Mouse (Mus musculus) liver, embryonic 14.5 days (tissue): ENCODE measurements around the gene Sell. TPM values are rescaled to one million over a fixed set of nuclear protein-coding genes. Genes with fewer than 3 reads are reported as not detected.

Experiments
- ATAC-seq: fragments of 200-750 bp; cut with Nextera tagmentation; 2 replicates; pipeline ENCODE4 v1.8.0; 2017; ENCODE audit warnings: moderate number of reproducible peaks, mild to moderate bottlenecking, moderate library complexity; ENCODE audit not compliant: insufficient read depth
- DNase-seq, 3 experiments: peaks; one replicate each; pipeline ENCODE4 v3.0.0-alpha.2; 2012 to 2013; ENCODE audit warnings: low read depth in 3 of 3, low spot score in 3 of 3
- H3K27ac ChIP-seq: fragments of 300-500 bp; sonication (generic); 2 replicates; pipeline ENCODE4 v1.5.1; 2014; ENCODE audit warnings: moderate library complexity, mild to moderate bottlenecking, control low read depth, inconsistent platforms
- H3K27me3 ChIP-seq: fragments of 300-500 bp; sonication (generic); 2 replicates; pipeline ENCODE4 v1.6.1; 2014; ENCODE audit warnings: mild to moderate bottlenecking, low read length, moderate library complexity; ENCODE audit not compliant: control insufficient read depth, insufficient read depth
- H3K36me3 ChIP-seq: fragments of 300-500 bp; sonication (generic); replicated peaks from 2 replicates; pipeline ENCODE4 v1.6.1; 2014; ENCODE audit warnings: low read depth; ENCODE audit not compliant: control insufficient read depth, insufficient read depth
- H3K4me1 ChIP-seq, 2 experiments: fragments of 200-500 bp in 1 of 2; fragments of 300-500 bp in 1 of 2; sonication (generic) in 1 of 2; replicated peaks; 2 replicates each; pipeline ENCODE4 v1.6.1; 2012 to 2014; ENCODE audit warnings: antibody characterized with exemption in 1 of 2, inconsistent platforms in 1 of 2, low read length in 1 of 2; ENCODE audit not compliant: control insufficient read depth in 2 of 2, insufficient read depth in 2 of 2
- H3K4me2 ChIP-seq: fragments of 300-500 bp; sonication (generic); 2 replicates; pipeline ENCODE4 v1.6.1; 2014; ENCODE audit warnings: low read depth, mild to moderate bottlenecking, control low read depth, moderate library complexity
- H3K4me3 ChIP-seq, 2 experiments: fragments of 200-500 bp in 1 of 2; fragments of 300-500 bp in 1 of 2; sonication (generic) in 1 of 2; 2 replicates each; pipeline ENCODE4 v1.5.1; 2012 to 2014; ENCODE audit warnings: low read depth in 2 of 2, low read length in 2 of 2, mild to moderate bottlenecking in 2 of 2, control low read depth in 1 of 2, inconsistent platforms in 1 of 2, moderate library complexity in 1 of 2; ENCODE audit not compliant: insufficient read depth in 1 of 2
- H3K9ac ChIP-seq: fragments of 300-500 bp; sonication (generic); replicated peaks from 2 replicates; pipeline ENCODE4 v1.6.1; 2014; ENCODE audit warnings: mild to moderate bottlenecking, control low read depth, moderate library complexity
- H3K9me3 ChIP-seq: fragments of 300-500 bp; sonication (generic); 2 replicates; pipeline ENCODE4 v1.6.1; 2016; ENCODE audit warnings: low read length, mixed read lengths; ENCODE audit not compliant: control insufficient read depth
- CTCF ChIP-seq: IDR thresholded peaks from 2 replicates; pipeline ENCODE4 v1.5.1; 2016; ENCODE audit warnings: antibody characterized with exemption, low read depth, control low read depth
- EP300 ChIP-seq: IDR thresholded peaks from 2 replicates; pipeline ENCODE4 v1.6.1; 2016; ENCODE audit warnings: antibody characterized with exemption, low read depth
- WGBS: fragments of 180-500 bp; shearing (Covaris S2); extraction: QIAGEN DNeasy Blood & Tissue Kit; methylation state at CpG from one replicate; pipeline ENCODE4 v1.1.7; 2014; ENCODE audit not compliant: insufficient replicate concordance; 5-methylcytosine and 5-hydroxymethylcytosine counted together
- polyA plus RNA-seq, 2 experiments: library from polyadenylated mRNA; depleted of rRNA in 1 of 2; stranded (reverse) in 1 of 2; unstranded in 1 of 2; fragments of >200 nt; fragmentation: Nextera tagmentation in 1 of 2; extraction: Ambion mirVana in 1 of 2; gene quantifications; 2 replicates each; pipeline versions ENCODE4 v1.2.1 to v1.2.3; 2012 to 2014

Gene Sell
- polyA plus RNA-seq, 2 experiments: 3.0 to 8.0 TPM

- TF ChIP-seq EP300: no peak
- no peak for ATAC-seq
- no peak overlapping the region for H3K4me2 ChIP-seq
- DNase-seq: no peak
- no peak overlapping the region for H3K4me3 ChIP-seq
- H3K9me3 ChIP-seq: no peaks in the 10 kb centered on the region
- H3K27me3 ChIP-seq: no peaks in the 10 kb centered on the region
- no peaks in the 10 kb centered on the region for H3K36me3 ChIP-seq
- WGBS: 67% methylated on average over 9 of the region's 9 CpGs
- 0 out of 4 replicates have a peak, but pooled peaks cover 0 to 2% of the 10 kb centered on the region in 2 experiments for H3K4me1 ChIP-seq
- H3K9ac ChIP-seq: no peak overlapping the region
- no peak overlapping the region for H3K27ac ChIP-seq
Measured at GRCm38 (mm10) chr1:164053561-164053960, 8.2 kb upstream of the Sell start.

- ATAC-seq (no peak), DNase-seq (no peak)
- no peak for TF ChIP-seq EP300
- peak; percentile 35; the same call in 1 of the 2 replicates for TF ChIP-seq CTCF
- Histone ChIP-seq H3K4me2 (no peak overlapping the region), H3K9me3 (no peaks in the 10 kb centered on the region), H3K36me3 (no peaks in the 10 kb centered on the region), H3K27ac (no peak overlapping the region), H3K4me3 (no peak overlapping the region), H3K27me3 (no peaks in the 10 kb centered on the region), H3K9ac (no peak overlapping the region), H3K4me1 (0 out of 4 replicates have a peak, but pooled peaks cover 0 to 2% of the 10 kb centered on the region in 2 experiments)
- 29% methylated on average over 2 of the region's 2 CpGs for WGBS
Measured at GRCm38 (mm10) chr1:164054800-164055199, 7.0 kb upstream of the Sell start.

DNA sequence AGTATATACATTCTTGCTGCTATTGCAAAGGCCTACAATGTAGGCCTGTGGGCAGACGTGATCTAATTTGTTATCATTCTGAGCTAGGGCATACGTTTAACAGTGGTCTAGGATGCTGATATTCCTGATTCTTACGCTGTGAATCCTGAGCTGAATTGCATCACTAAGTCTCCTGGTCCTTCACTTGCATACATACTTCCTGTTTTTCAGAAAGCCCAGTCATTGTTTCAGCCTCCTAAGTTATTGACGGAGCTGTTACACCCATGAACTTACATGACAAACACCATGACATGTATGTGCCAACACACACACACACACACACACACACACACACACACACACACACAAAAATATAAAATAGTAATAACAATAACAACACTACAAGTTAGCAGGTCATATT, 1.7 kb upstream of the Sell start:
- Histone ChIP-seq H3K4me1 (0 out of 4 replicates have a peak, but pooled peaks cover 0 to 2% of the 10 kb centered on the region in 2 experiments), H3K9ac (no peak overlapping the region)

GRCm38 (mm10) chr1:164061278-164061677, 504 bp upstream of the Sell start:
- WGBS: 6% methylated on average over 4 of the region's 4 CpGs
- Histone ChIP-seq H3K4me1 (0 out of 4 replicates have a peak, but pooled peaks cover 0 to 2% of the 10 kb centered on the region in 2 experiments), H3K4me2 (no peak overlapping the region), H3K27ac (no peak overlapping the region), H3K4me3 (no peak overlapping the region), H3K9ac (no peak overlapping the region), H3K9me3 (no peaks in the 10 kb centered on the region), H3K27me3 (no peaks in the 10 kb centered on the region), H3K36me3 (no peaks in the 10 kb centered on the region)
- DNase-seq (peak; percentile 9 to 24 (median 12)), ATAC-seq (no peak)
- TF ChIP-seq EP300 (no peak), CTCF (peak; percentile 27; the same call in 1 of the 2 replicates)

More for the DNA sequence above, 1.7 kb upstream of the Sell start:
- WGBS: 46% methylated on average over 4 of the region's 4 CpGs
- no peak for TF ChIP-seq CTCF
- Histone ChIP-seq H3K4me2 (no peak overlapping the region), H3K9me3 (no peaks in the 10 kb centered on the region), H3K4me3 (no peak overlapping the region), H3K27ac (no peak overlapping the region), H3K27me3 (no peaks in the 10 kb centered on the region), H3K36me3 (no peaks in the 10 kb centered on the region)
- ATAC-seq: no peak
- DNase-seq: no peak

- Histone ChIP-seq H3K27ac (no peak overlapping the region), H3K4me1 (no peaks in the 10 kb centered on the region), H3K4me3 (no peak overlapping the region), H3K27me3 (no peaks in the 10 kb centered on the region), H3K9ac (no peak overlapping the region), H3K9me3 (no peaks in the 10 kb centered on the region), H3K4me2 (no peak overlapping the region), H3K36me3 (no peaks in the 10 kb centered on the region)
- WGBS: 23% methylated on average over 2 of the region's 2 CpGs
- TF ChIP-seq EP300: no peak
- no peak for TF ChIP-seq CTCF
- no peak for ATAC-seq
- no peak for DNase-seq
Measured at GRCm38 (mm10) chr1:164062856-164063255, 1.1 kb downstream of the Sell start.

GRCm38 (mm10) chr1:164063745-164064144, 2.0 kb downstream of the Sell start:
- H3K4me1 ChIP-seq: no peaks in the 10 kb centered on the region
- no peak overlapping the region for H3K4me2 ChIP-seq
- no peaks in the 10 kb centered on the region for H3K27me3 ChIP-seq
- no peak overlapping the region for H3K27ac ChIP-seq
- H3K9me3 ChIP-seq: no peaks in the 10 kb centered on the region
- no peaks in the 10 kb centered on the region for H3K36me3 ChIP-seq
- DNase-seq (no peak), ATAC-seq (no peak)
- TF ChIP-seq CTCF: no peak
- TF ChIP-seq EP300: no peak
- WGBS: 23% methylated on average over 3 of the region's 3 CpGs
- no peak overlapping the region for H3K9ac ChIP-seq
- no peak overlapping the region for H3K4me3 ChIP-seq
